Mouse (Mus musculus): Measurements from ENCODE around the gene Usp15.

- TF ChIP-seq CTCF (IDR thresholded peaks at IDR 0.05; ENCODE audit: borderline replicate concordance, insufficient read depth, low read depth, low read length) (no peak), POLR2A (IDR thresholded peaks at IDR 0.05; ENCODE audit: borderline replicate concordance, insufficient read depth, low read length) (no peak)
Observed at GRCm38 (mm10) chr10:123201436-123201835, 4.6 kb upstream of the Usp15 start.
